ENCODE assay signal across 24 mouse cellular contexts in genomic region chr7:96878511-96879276, GRCm38 (mm10).
A peak's percentile ranks its signal among the peaks of the same experiment; 100 is the strongest.
DNase-seq lines count a peak whose midpoint lies in the region; ATAC-seq and TF ChIP-seq lines count a peak whose summit lies in the region.
"Had no signal": no experiment of that assay in that cellular context is flagged by ENCODE, and none has a peak within 500 bp of the region (broad histone marks: within the 10 kb centered on the region; RNA-seq: fewer than 3 reads in every experiment).

No protein-coding gene starts in this region.

- no peak for TF ChIP-seq EP300 in lung, postnatal 0 days (IDR thresholded peaks at IDR 0.05)

- peak; percentile 18 for DNase-seq in lung, postnatal 0 days (ENCODE audit: low spot score)
- no peak for DNase-seq in lung, adult 18-20 months
- DNase-seq in thymus, postnatal 0 days (ENCODE audit: low spot score), result no peak
- DNase-seq: adrenal gland, adult 2 months; cerebellum, adult 2 months; heart, postnatal 14 days; kidney, adult 9 months; kidney, postnatal 4 days; layer of hippocampus, adult 9-11 months; left cerebral cortex, postnatal 4 days; liver; right cerebral cortex, postnatal 25 days; thymus, postnatal 4 days had no signal

- H3K9me3 ChIP-seq in lung, postnatal 0 days (ENCODE audit: low read length), result no peaks in the 10 kb centered on the region
- H3K9me3 ChIP-seq in kidney, embryonic 16.5 days (ENCODE audit: low read length), result no peaks in the 10 kb centered on the region
- H3K9me3 ChIP-seq: embryonic facial prominence, embryonic 12.5 days; heart, embryonic 12.5 days; hindbrain, embryonic 12.5 days; megakaryocyte, embryonic 14.5 days had no signal

- no peak overlapping the region for H3K9ac ChIP-seq in lung, postnatal 0 days (replicated peaks; ENCODE audit: low read depth)
- no peak overlapping the region for H3K9ac ChIP-seq in kidney, embryonic 16.5 days (replicated peaks; ENCODE audit: low read length)
- H3K9ac ChIP-seq: embryonic facial prominence, embryonic 12.5 days; heart, embryonic 12.5 days; hindbrain, embryonic 12.5 days had no signal

- TF ChIP-seq CTCF in lung, postnatal 0 days (IDR thresholded peaks at IDR 0.05), result no peak
- TF ChIP-seq CTCF in embryonic fibroblast, embryonic 13.5 days (IDR thresholded peaks at IDR 0.05; ENCODE audit: borderline replicate concordance, insufficient read depth, low read length), result no peak

- WGBS in lung, postnatal 0 days, result 62% methylated on average over 7 of the region's 7 CpGs
- WGBS in kidney, embryonic 16.5 days, result 88% methylated on average over 7 of the region's 7 CpGs

- H3K4me2 ChIP-seq in lung, postnatal 0 days (replicated peaks; ENCODE audit: low read depth, low read length), result no peak overlapping the region
- no peak overlapping the region for H3K4me2 ChIP-seq in kidney, embryonic 16.5 days (replicated peaks; ENCODE audit: low read depth, low read length)
- H3K4me2 ChIP-seq: embryonic facial prominence, embryonic 12.5 days; heart, embryonic 12.5 days; hindbrain, embryonic 12.5 days had no signal

- TF ChIP-seq POLR2A in embryonic fibroblast, embryonic 13.5 days (IDR thresholded peaks at IDR 0.05; ENCODE audit: low read depth, low read length), result no peak

- no peak overlapping the region for H3K4me3 ChIP-seq in lung, postnatal 0 days (ENCODE audit: low read depth, low read length)
- H3K4me3 ChIP-seq in embryonic fibroblast, embryonic 13.5 days (ENCODE audit: insufficient read depth, low read length), result no peak overlapping the region
- no peak overlapping the region for H3K4me3 ChIP-seq in kidney, embryonic 16.5 days (ENCODE audit: low read length)
- H3K4me3 ChIP-seq: embryonic facial prominence, embryonic 12.5 days; heart, embryonic 12.5 days; hindbrain, embryonic 12.5 days; left cerebral cortex, adult 2 months; megakaryocyte, embryonic 14.5 days had no signal

- H3K27me3 ChIP-seq in lung, postnatal 0 days (replicated peaks; ENCODE audit: insufficient read depth, low read length), result no peaks in the 10 kb centered on the region
- H3K27me3 ChIP-seq in kidney, embryonic 16.5 days (ENCODE audit: insufficient read depth, low read length), result no peaks in the 10 kb centered on the region
- H3K27me3 ChIP-seq: embryonic facial prominence, embryonic 12.5 days; heart, embryonic 12.5 days; hindbrain, embryonic 12.5 days had no signal

- no peak for ATAC-seq in lung, postnatal 0 days
- ATAC-seq in CD4-positive, CD25-positive, alpha-beta regulatory T cell, adult 4 months, result peak; percentile 77
- ATAC-seq in kidney, embryonic 16.5 days (ENCODE audit: low FRiP score, low TSS enrichment), result no peak
- no peak for ATAC-seq in monocyte, adult 5-6 weeks (replicated peaks; ENCODE audit: insufficient number of reproducible peaks, low FRiP score, low TSS enrichment, poor library complexity, severe bottlenecking)
- ATAC-seq: forebrain, embryonic 16.5 days; midbrain, embryonic 16.5 days had no signal

- H3K36me3 ChIP-seq in lung, postnatal 0 days (ENCODE audit: insufficient read depth, low read length), result no peaks in the 10 kb centered on the region
- H3K36me3 ChIP-seq in kidney, embryonic 16.5 days (ENCODE audit: insufficient read depth, low read length), result peaks cover 6% of the 10 kb centered on the region

- no peaks in the 10 kb centered on the region for H3K4me1 ChIP-seq in lung, postnatal 0 days (ENCODE audit: insufficient read depth, low read depth, low read length)
- H3K4me1 ChIP-seq in embryonic fibroblast, embryonic 13.5 days (ENCODE audit: control insufficient read depth, insufficient read depth, low read length), result peaks cover 6% of the 10 kb centered on the region
- no peaks in the 10 kb centered on the region for H3K4me1 ChIP-seq in kidney, embryonic 16.5 days (ENCODE audit: insufficient read depth, low read length)
- H3K4me1 ChIP-seq: embryonic facial prominence, embryonic 12.5 days; megakaryocyte, embryonic 14.5 days had no signal

- H3K27ac ChIP-seq in lung, postnatal 0 days (ENCODE audit: low read length), result no peak overlapping the region
- peak overlapping the region; percentile 63 for H3K27ac ChIP-seq in embryonic fibroblast, embryonic 13.5 days (ENCODE audit: insufficient read depth, low read length)
- no peak overlapping the region for H3K27ac ChIP-seq in kidney, embryonic 16.5 days (ENCODE audit: low read length)
- H3K27ac ChIP-seq: embryonic facial prominence, embryonic 12.5 days; hindbrain, embryonic 12.5 days; left cerebral cortex, adult 2 months had no signal
